Mouse (Mus musculus): ENCODE results near the gene Ppp1r36.

GRCm38 (mm10) chr12:76435084-76435483, 17.7 kb downstream of the Ppp1r36 start:
- TF ChIP-seq CTCF (IDR thresholded peaks at IDR 0.05; ENCODE audit: insufficient read depth, low read length) (no peak), POLR2A (IDR thresholded peaks at IDR 0.05; ENCODE audit: borderline replicate concordance, extremely low read depth, low read depth, low read length) (no peak)

All from lung, adult 2 months (tissue).